Mouse (Mus musculus): Measurements from ENCODE around the gene Ccdc13. TPM values are rescaled to one million over a fixed set of nuclear protein-coding genes. Genes with fewer than 3 reads are reported as not detected.

Ccdc13 gene
- polyA plus RNA-seq, 1 experiment, result 0.34 TPM

DNA sequence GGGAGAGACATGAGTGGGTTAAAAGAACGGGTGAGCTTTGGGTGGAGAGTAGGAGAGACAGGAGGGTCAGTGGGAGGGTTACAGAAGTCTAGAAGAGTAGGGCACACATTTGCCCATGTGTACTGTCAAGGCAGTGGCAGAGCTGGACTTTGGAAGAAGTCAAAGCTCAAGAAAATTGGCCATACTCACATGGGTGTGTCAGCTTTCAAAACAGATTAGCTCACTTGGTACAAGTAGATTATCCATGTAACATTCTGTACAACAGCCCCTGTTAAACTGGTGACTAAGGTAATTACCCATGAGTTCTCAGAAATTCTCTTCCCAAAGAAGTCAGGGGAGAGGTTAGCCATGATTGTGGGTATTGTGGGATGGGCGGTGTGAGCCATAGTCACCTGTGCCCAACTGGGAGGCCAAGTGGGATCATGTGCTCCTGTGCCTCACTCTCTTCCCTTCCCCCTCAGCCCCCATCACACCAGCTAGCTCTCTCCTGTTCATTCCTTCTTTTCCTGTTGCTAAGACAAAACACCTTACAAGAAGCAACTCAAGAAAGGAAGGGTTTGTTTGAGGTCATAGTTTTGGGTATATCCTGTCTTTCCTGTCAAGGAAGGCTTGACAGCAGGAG lies 32.9 kb upstream of the Ccdc13 start:
- Histone ChIP-seq H3K36me3 (ENCODE audit: control insufficient read depth, insufficient read depth, low read length) (no peaks in the 10 kb centered on the region), H3K27ac (ENCODE audit: control insufficient read depth, insufficient read depth, low read length) (no peak overlapping the region), H3K4me1 (replicated peaks; ENCODE audit: control insufficient read depth, insufficient read depth, low read length) (no peaks in the 10 kb centered on the region), H3K27me3 (ENCODE audit: control insufficient read depth, insufficient read depth, low read length) (no peaks in the 10 kb centered on the region), H3K4me3 (ENCODE audit: control insufficient read depth, insufficient read depth, low read length) (no peak overlapping the region)
- TF ChIP-seq CTCF (IDR thresholded peaks at IDR 0.05; ENCODE audit: borderline replicate concordance, control insufficient read depth, extremely low read depth, insufficient read depth, low read length, poor library complexity) (no peak), POLR2A (IDR thresholded peaks at IDR 0.05; ENCODE audit: control insufficient read depth, extremely low read depth, insufficient read depth, low read length, poor library complexity) (no peak)
- DNase-seq, result no peak
- 91% methylated on average over 2 of the region's 2 CpGs for WGBS

DNA sequence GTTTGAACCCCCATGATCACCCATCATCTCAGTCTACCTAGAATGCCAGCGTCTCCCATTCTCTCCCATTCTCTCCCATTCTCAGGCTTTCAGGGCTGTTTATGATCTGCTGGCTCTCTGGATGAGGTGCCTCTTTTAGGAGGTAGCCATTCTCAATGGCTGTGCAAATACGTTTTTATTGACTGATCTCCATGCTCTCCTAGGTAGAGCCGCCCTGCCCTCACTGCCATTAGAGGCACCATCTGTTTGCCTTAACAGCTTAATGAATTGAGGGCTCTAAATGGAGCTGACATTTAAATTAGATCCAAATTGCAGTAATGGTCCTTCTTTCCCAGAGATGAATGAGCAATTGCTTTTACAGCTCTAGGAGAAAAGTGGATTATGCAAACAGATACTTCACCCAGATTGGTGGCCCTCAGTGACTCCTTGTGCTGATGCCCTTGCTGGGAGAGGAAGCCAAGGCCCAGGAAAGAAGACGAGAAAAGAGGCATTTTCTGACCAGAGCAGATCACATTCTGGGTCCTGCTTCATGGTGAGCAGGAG lies 30.8 kb upstream of the Ccdc13 start:
- 92% methylated on average over 4 of the region's 4 CpGs for WGBS
- Histone ChIP-seq H3K27ac (ENCODE audit: control insufficient read depth, insufficient read depth, low read length) (no peak overlapping the region), H3K27me3 (ENCODE audit: control insufficient read depth, insufficient read depth, low read length) (no peaks in the 10 kb centered on the region), H3K4me1 (replicated peaks; ENCODE audit: control insufficient read depth, insufficient read depth, low read length) (no peaks in the 10 kb centered on the region), H3K4me3 (ENCODE audit: control insufficient read depth, insufficient read depth, low read length) (no peak overlapping the region), H3K36me3 (ENCODE audit: control insufficient read depth, insufficient read depth, low read length) (no peaks in the 10 kb centered on the region)
- DNase-seq, result no peak
- TF ChIP-seq CTCF (IDR thresholded peaks at IDR 0.05; ENCODE audit: borderline replicate concordance, control insufficient read depth, extremely low read depth, insufficient read depth, low read length, poor library complexity) (no peak), POLR2A (IDR thresholded peaks at IDR 0.05; ENCODE audit: control insufficient read depth, extremely low read depth, insufficient read depth, low read length, poor library complexity) (no peak)

DNA sequence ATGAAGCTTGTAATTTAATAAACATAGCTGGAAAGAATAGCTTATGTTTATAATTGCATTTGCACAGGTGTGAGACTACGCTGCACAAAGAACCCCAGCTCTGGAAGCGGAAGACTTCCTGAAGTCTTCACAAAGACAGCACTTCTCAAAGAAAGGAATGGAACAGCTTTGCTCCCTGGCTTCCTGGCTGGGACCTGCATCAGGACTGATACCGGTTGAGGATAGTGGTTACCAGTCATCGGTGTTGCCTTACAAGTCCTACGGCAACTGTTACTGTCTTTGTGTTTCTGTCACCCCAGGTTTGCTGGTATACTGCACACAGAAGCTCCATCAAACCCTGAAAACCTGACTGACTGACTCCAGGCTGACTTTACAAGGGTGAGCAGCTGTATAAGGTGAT lies 30.2 kb upstream of the Ccdc13 start:
- WGBS, result 98% methylated on average over 5 of the region's 5 CpGs
- TF ChIP-seq POLR2A (IDR thresholded peaks at IDR 0.05; ENCODE audit: control insufficient read depth, extremely low read depth, insufficient read depth, low read length, poor library complexity) (no peak), CTCF (IDR thresholded peaks at IDR 0.05; ENCODE audit: borderline replicate concordance, control insufficient read depth, extremely low read depth, insufficient read depth, low read length, poor library complexity) (no peak)
- Histone ChIP-seq H3K27me3 (ENCODE audit: control insufficient read depth, insufficient read depth, low read length) (no peaks in the 10 kb centered on the region), H3K4me3 (ENCODE audit: control insufficient read depth, insufficient read depth, low read length) (no peak overlapping the region), H3K4me1 (replicated peaks; ENCODE audit: control insufficient read depth, insufficient read depth, low read length) (no peaks in the 10 kb centered on the region), H3K36me3 (ENCODE audit: control insufficient read depth, insufficient read depth, low read length) (no peaks in the 10 kb centered on the region), H3K27ac (ENCODE audit: control insufficient read depth, insufficient read depth, low read length) (no peak overlapping the region)
- no peak for DNase-seq

DNA sequence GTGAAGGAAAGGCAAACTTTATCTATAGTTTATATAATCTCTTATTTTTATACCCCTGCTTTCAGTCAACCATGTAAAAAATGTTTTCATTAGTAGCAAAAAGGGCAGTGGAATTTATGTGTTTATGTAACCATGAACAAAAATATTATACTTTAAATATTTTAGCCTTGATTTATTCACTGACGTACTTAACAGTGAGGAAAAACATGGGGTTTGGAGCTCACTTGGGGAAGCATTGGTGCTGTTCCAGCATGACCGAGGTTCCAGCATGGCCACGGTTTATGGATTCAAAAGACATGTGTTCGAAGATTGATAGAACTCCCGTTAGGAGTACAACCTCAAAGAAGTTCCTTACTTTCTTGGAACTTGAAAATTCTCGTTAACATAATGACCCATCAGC lies 29.0 kb upstream of the Ccdc13 start:
- DNase-seq, result no peak

DNA sequence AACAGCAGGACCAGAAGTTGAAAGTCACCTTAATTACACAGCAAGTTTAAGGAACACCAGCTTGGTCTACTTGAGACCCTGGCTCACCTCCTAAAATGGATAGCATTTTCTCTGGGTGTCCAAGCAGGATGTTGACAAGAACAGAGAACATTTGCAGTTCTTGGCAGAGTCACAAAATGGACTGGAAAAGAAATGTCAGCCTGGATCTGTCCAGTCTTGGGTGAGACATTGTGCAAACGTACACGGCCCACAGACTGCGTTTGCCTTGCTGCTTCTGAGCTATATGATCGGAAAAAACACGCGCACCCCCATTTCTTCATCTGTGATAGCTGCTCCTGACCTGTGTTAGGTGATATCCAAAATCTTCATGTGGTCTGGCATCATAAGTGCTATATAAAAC lies 28.4 kb upstream of the Ccdc13 start:
- Histone ChIP-seq H3K36me3 (ENCODE audit: control insufficient read depth, insufficient read depth, low read length) (no peaks in the 10 kb centered on the region), H3K27me3 (ENCODE audit: control insufficient read depth, insufficient read depth, low read length) (no peaks in the 10 kb centered on the region), H3K4me3 (ENCODE audit: control insufficient read depth, insufficient read depth, low read length) (no peak overlapping the region), H3K4me1 (replicated peaks; ENCODE audit: control insufficient read depth, insufficient read depth, low read length) (no peaks in the 10 kb centered on the region), H3K27ac (ENCODE audit: control insufficient read depth, insufficient read depth, low read length) (no peak overlapping the region)
- no peak for TF ChIP-seq POLR2A (IDR thresholded peaks at IDR 0.05; ENCODE audit: control insufficient read depth, extremely low read depth, insufficient read depth, low read length, poor library complexity)
- TF ChIP-seq CTCF (IDR thresholded peaks at IDR 0.05; ENCODE audit: borderline replicate concordance, control insufficient read depth, extremely low read depth, insufficient read depth, low read length, poor library complexity), result no peak
- 95% methylated on average over 6 of the region's 6 CpGs for WGBS
- DNase-seq, result no peak

More for the DNA sequence above, 29.0 kb upstream of the Ccdc13 start:
- no peak overlapping the region for H3K4me3 ChIP-seq (ENCODE audit: control insufficient read depth, insufficient read depth, low read length)
- no peak for TF ChIP-seq POLR2A (IDR thresholded peaks at IDR 0.05; ENCODE audit: control insufficient read depth, extremely low read depth, insufficient read depth, low read length, poor library complexity)
- TF ChIP-seq CTCF (IDR thresholded peaks at IDR 0.05; ENCODE audit: borderline replicate concordance, control insufficient read depth, extremely low read depth, insufficient read depth, low read length, poor library complexity), result no peak
- WGBS, result 92% methylated on average over 6 of the region's 6 CpGs
- H3K27ac ChIP-seq (ENCODE audit: control insufficient read depth, insufficient read depth, low read length), result no peak overlapping the region
- no peaks in the 10 kb centered on the region for H3K36me3 ChIP-seq (ENCODE audit: control insufficient read depth, insufficient read depth, low read length)
- H3K4me1 ChIP-seq (replicated peaks; ENCODE audit: control insufficient read depth, insufficient read depth, low read length), result no peaks in the 10 kb centered on the region
- H3K27me3 ChIP-seq (ENCODE audit: control insufficient read depth, insufficient read depth, low read length), result no peaks in the 10 kb centered on the region

DNA sequence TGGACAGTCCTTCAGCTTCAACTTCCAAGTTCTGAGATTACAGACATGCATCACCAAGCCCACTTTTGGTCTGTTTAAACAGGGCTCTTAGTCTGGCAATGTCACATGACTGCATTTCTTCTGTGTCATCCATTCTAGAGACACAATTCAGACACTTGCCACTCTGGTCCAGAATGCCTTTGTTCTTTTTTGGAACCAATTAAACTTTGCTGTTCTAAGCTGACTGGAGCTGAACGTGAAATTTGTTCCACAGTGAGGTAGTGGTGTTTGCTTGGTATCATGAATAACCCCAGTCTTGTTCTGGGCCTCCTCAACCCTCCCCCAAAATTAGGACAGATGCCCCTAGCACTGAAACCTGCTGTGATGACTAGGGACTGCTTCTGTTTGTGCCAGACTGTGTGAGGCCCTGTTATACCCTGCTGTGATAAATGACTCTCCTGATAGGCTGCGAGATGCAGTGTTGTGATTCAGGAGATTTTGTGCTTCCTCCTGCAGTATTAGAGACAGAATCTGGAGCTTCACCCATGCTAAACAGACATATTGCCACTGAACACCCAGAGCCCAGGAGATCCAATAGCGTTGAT lies 26.3 kb upstream of the Ccdc13 start:
- Histone ChIP-seq H3K4me3 (ENCODE audit: control insufficient read depth, insufficient read depth, low read length) (no peak overlapping the region), H3K27ac (ENCODE audit: control insufficient read depth, insufficient read depth, low read length) (no peak overlapping the region), H3K4me1 (replicated peaks; ENCODE audit: control insufficient read depth, insufficient read depth, low read length) (no peaks in the 10 kb centered on the region), H3K27me3 (ENCODE audit: control insufficient read depth, insufficient read depth, low read length) (no peaks in the 10 kb centered on the region), H3K36me3 (ENCODE audit: control insufficient read depth, insufficient read depth, low read length) (no peaks in the 10 kb centered on the region)
- TF ChIP-seq CTCF (IDR thresholded peaks at IDR 0.05; ENCODE audit: borderline replicate concordance, control insufficient read depth, extremely low read depth, insufficient read depth, low read length, poor library complexity) (no peak), POLR2A (IDR thresholded peaks at IDR 0.05; ENCODE audit: control insufficient read depth, extremely low read depth, insufficient read depth, low read length, poor library complexity) (no peak)
- no peak for DNase-seq
- WGBS, result 84% methylated on average over 3 of the region's 3 CpGs

Measured in thymus, adult 2 months (tissue).